Mouse (Mus musculus) embryonic fibroblast, embryonic 13.5 days (primary cell): ENCODE measurements around the gene Wfdc17. TPM values are rescaled to one million over a fixed set of nuclear protein-coding genes. Genes with fewer than 3 reads are reported as not detected.

Experiments
- H3K27ac ChIP-seq: 2 replicates; pipeline ENCODE4 v1.5.1; 2012; ENCODE audit warnings: low read length, control low read depth, inconsistent platforms; ENCODE audit not compliant: insufficient read depth
- H3K4me1 ChIP-seq: 2 replicates; pipeline ENCODE4 v1.6.1; 2011; ENCODE audit warnings: low read length; ENCODE audit not compliant: control insufficient read depth, insufficient read depth
- H3K4me3 ChIP-seq: 2 replicates; pipeline ENCODE4 v1.5.1; 2011; ENCODE audit warnings: mild to moderate bottlenecking, control low read depth, low read length; ENCODE audit not compliant: insufficient read depth
- CTCF ChIP-seq: IDR thresholded peaks from 2 replicates; pipeline ENCODE4 v1.5.1; 2011; ENCODE audit warnings: mild to moderate bottlenecking, control low read depth, low read length, moderate library complexity, borderline replicate concordance; ENCODE audit not compliant: insufficient read depth
- POLR2A ChIP-seq: IDR thresholded peaks from 2 replicates; pipeline ENCODE4 v1.6.1; 2011; ENCODE audit warnings: low read depth, mild to moderate bottlenecking, control low read depth, low read length, moderate library complexity
- polyA plus RNA-seq: library from polyadenylated mRNA; stranded (reverse); fragments of >200 nt; gene quantifications from 2 replicates; pipeline ENCODE4 v1.2.4, GENCODE M21; 2011; ENCODE audit warnings: low read depth; ENCODE audit not compliant: missing spikeins, insufficient read length

Wfdc17 gene
- polyA plus RNA-seq, 1 experiment, result not detected

DNA sequence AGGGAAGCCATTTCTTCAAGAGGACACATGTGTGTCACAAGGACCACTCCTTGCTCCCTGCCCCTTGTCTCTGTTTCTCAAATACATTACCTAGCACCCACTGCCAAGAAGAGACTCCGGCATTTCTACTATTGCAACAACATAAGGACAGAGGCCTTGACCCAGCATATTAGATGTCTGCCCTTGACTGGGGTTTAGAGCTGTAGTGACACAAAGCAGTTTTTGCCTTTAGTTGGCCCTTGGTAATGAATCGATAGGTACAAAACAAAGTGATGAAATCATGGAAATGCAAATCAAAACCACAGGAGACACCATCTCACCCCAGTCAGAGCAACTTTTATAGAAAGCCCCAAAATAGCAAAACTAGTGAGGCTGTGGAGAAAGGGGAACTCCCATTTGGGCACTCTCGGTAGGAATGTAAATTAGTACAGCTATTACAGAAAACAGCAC is 33.3 kb downstream of the Wfdc17 start:
- no peak for TF ChIP-seq POLR2A
- no peak for TF ChIP-seq CTCF
- no peak overlapping the region for H3K4me3 ChIP-seq
- H3K4me1 ChIP-seq, result no peaks in the 10 kb centered on the region
- H3K27ac ChIP-seq, result no peak overlapping the region

- TF ChIP-seq POLR2A (no peak), CTCF (peak; percentile 91; the same call in 1 of the 2 replicates)
- H3K27ac ChIP-seq, result no peak overlapping the region
Observed at GRCm38 (mm10) chr11:83739241-83739640, 35.5 kb downstream of the Wfdc17 start.

DNA sequence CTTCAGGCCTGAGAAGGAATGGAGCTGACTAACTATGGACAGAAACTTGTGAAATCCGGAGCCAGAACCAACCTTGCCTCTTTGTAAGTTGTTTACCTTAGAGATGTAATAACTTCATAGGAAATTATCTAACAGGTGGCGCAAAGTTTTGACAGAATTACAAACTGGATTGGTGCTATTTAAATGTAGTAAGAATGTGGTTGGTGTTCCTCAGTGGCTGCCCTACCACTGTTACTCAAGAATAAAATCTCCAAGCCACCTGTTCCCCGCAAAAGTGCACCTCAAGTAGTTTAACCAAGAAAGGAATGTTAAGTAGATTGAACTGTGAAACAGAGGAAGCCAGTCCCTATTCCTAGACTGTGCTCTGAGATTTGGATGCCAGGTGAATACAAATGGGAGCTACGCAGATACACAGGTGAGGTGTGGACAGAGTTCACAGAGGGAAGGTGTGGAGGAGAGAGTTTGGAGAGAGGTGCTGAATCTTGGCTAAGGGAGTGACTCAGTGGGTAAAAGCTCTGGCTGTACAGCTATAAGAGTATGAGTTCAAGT is 36.7 kb downstream of the Wfdc17 start:
- Histone ChIP-seq H3K27ac (no peak overlapping the region), H3K4me1 (no peaks in the 10 kb centered on the region), H3K4me3 (no peak overlapping the region)
- TF ChIP-seq CTCF (no peak), POLR2A (no peak)

More at GRCm38 (mm10) chr11:83739241-83739640, 35.5 kb downstream of the Wfdc17 start:
- Histone ChIP-seq H3K4me3 (no peak overlapping the region), H3K4me1 (no peaks in the 10 kb centered on the region)

GRCm38 (mm10) chr11:83741841-83742240 is 38.0 kb downstream of the Wfdc17 start:
- H3K4me1 ChIP-seq, result no peaks in the 10 kb centered on the region
- TF ChIP-seq POLR2A, result no peak
- TF ChIP-seq CTCF, result no peak
- H3K4me3 ChIP-seq, result no peak overlapping the region
- no peak overlapping the region for H3K27ac ChIP-seq

GRCm38 (mm10) chr11:83742731-83743355 is 39.1 kb downstream of the Wfdc17 start:
- H3K4me1 ChIP-seq, result no peaks in the 10 kb centered on the region
- no peak overlapping the region for H3K4me3 ChIP-seq
- TF ChIP-seq CTCF (no peak), POLR2A (no peak)
- no peak overlapping the region for H3K27ac ChIP-seq

DNA sequence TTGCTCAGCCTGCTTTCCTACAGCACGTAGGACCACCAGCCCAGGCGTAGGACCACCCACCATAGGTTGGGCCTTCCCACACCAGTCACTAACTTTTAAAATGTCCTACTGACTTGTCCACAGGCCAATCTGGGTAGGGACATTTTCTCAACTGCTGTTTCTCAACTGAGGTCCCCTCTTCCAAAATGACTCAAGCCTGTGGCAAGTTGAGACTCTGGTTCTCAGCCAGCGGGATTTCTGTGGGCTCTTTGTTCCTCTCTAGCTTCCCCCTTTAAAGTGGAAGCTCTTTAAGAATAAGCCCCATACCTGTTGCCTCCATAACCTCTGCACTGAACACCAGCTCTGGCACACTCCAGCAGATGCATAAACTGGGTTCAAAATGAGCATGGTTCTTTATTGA is 39.7 kb downstream of the Wfdc17 start:
- TF ChIP-seq POLR2A (no peak), CTCF (no peak)
- H3K4me1 ChIP-seq, result no peaks in the 10 kb centered on the region
- H3K27ac ChIP-seq, result no peak overlapping the region
- no peak overlapping the region for H3K4me3 ChIP-seq

DNA sequence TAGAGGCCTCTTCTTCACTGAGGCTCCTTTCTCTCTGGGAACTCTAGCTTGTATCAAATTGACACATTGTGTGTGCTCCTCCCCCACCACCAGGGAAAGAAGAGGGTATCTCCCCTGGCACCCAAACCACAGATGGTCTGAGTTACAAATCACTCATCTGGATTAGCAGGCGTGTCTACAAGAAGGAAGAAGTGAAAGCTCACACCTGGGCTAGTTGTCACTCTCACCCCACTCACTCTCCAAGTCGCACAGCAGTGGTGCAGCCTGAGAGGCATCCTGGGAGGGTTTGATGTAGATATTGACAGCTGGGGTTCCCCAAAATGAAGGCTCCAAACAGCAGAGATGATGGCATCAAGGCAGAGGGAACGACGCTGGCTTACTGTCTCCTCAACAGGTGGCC is 42.4 kb downstream of the Wfdc17 start:
- H3K4me3 ChIP-seq, result no peak overlapping the region
- TF ChIP-seq POLR2A (no peak), CTCF (no peak)
- H3K27ac ChIP-seq, result no peak overlapping the region
- no peaks in the 10 kb centered on the region for H3K4me1 ChIP-seq

DNA sequence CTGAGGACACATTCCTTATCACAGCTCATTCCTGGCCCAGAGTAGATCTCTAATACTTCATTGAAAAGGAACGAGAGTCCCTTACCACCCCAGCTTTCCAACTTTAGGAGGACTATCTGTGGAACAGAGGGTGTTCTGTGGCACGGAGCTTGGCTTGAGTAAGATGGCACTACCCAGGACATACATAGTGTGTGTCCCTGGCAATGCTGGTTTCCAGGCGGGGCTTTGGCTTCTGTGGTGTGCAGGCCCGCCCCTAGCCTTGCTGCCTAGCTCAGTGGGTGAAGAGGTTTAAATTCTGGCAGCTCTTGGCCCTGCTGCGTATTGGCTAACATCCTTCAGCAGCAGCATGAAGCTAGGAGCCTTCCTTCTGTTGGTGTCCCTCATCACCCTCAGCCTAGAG is 42.9 kb downstream of the Wfdc17 start, which contains the start of gene Wfdc21:
TSS of gene Wfdc21 (plus strand) at position 260 of the 400 bp plus-strand sequence.
- Histone ChIP-seq H3K4me3 (no peak within 1 kb of the TSS), H3K4me1 (no peaks in the 10 kb centered on the region), H3K27ac (no peak within 1 kb of the TSS)
- no peak for TF ChIP-seq CTCF
- no peak for TF ChIP-seq POLR2A

GRCm38 (mm10) chr11:83747376-83748265 is 43.8 kb downstream of the Wfdc17 start:
- no peak overlapping the region for H3K4me3 ChIP-seq
- no peak overlapping the region for H3K27ac ChIP-seq
- no peak for TF ChIP-seq POLR2A
- TF ChIP-seq CTCF, result no peak
- no peaks in the 10 kb centered on the region for H3K4me1 ChIP-seq
